Mouse (Mus musculus) lung, postnatal 0 days (tissue): Measurements from ENCODE around the gene Ctrl.

Source experiments
- CTCF ChIP-seq: IDR thresholded peaks from 2 replicates; pipeline ENCODE4 v1.5.1; 2016; ENCODE audit warnings: antibody characterized with exemption, mild to moderate bottlenecking
- EP300 ChIP-seq: IDR thresholded peaks from 2 replicates; pipeline ENCODE4 v1.6.1; 2016; ENCODE audit warnings: antibody characterized with exemption, mild to moderate bottlenecking, control low read depth

- TF ChIP-seq CTCF = no peak
- no peak for TF ChIP-seq EP300
Measured at GRCm38 (mm10) chr8:105951057-105951659, 17.5 kb upstream of the Ctrl start.
